In the genomic region with DNA sequence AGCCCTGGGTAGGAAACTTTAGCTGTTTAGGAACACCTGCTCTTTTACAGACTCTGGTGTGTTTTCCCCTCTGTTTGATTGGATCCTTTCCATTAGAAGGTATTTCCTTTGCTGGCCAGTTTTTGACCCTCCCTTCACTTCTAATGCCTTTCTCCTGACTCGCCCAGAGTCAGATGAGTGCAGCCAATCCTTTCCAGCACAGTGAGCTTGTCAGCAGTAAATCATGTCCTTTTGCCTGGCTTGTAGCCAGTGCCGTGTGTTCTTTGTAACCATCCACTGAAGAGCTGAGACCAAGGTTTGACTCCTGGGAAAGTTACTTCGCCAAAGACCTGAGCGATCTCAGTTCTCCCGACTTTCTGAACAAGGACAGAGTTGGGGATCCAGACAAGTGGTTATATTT, we compare ENCODE assay signal across 11 mouse cellular contexts. TPM values are rescaled to one million over a fixed set of nuclear protein-coding genes. Genes with fewer than 3 reads are reported as not detected.
A peak's percentile ranks its signal among the peaks of the same experiment; 100 is the strongest.
DNase-seq lines count a peak whose midpoint lies in the region; ATAC-seq lines count a peak whose summit lies in the region.
"Had no signal": no experiment of that assay in that cellular context is flagged by ENCODE, and none has a peak within 500 bp of the region (broad histone marks: within the 10 kb centered on the region; RNA-seq: fewer than 3 reads in every experiment).

No protein-coding gene starts in this region.

- peak; percentile 78 for ATAC-seq in neural tube, embryonic 12.5 days (ENCODE audit: low FRiP score, low read depth)
- no peak for ATAC-seq in neural tube, embryonic 15.5 days (ENCODE audit: low FRiP score)
- peak; percentile 77; the same call in 1 of the 2 replicates for ATAC-seq in neural tube, embryonic 14.5 days (ENCODE audit: low read depth)
- ATAC-seq in midbrain, embryonic 14.5 days (ENCODE audit: low FRiP score, low TSS enrichment), result no peak

- H3K27ac ChIP-seq in neural tube, embryonic 12.5 days, result no peak overlapping the region
- no peak overlapping the region for H3K27ac ChIP-seq in neural tube, embryonic 15.5 days (replicated peaks)
- no peak overlapping the region for H3K27ac ChIP-seq in neural tube, embryonic 14.5 days (ENCODE audit: low read depth, low read length)
- no peak overlapping the region for H3K27ac ChIP-seq in midbrain, embryonic 14.5 days (replicated peaks; ENCODE audit: low read depth, low read length)
- H3K27ac ChIP-seq: liver, embryonic 15.5 days had no signal

- WGBS in neural tube, embryonic 12.5 days, result 59% methylated on average over 5 of the region's 5 CpGs
- WGBS in neural tube, embryonic 15.5 days, result 46% methylated on average over 5 of the region's 5 CpGs
- 46% methylated on average over 5 of the region's 5 CpGs for WGBS in neural tube, embryonic 14.5 days
- WGBS in midbrain, embryonic 14.5 days, result 90% methylated on average over 5 of the region's 5 CpGs

- no peak overlapping the region for H3K9ac ChIP-seq in neural tube, embryonic 12.5 days
- no peak overlapping the region for H3K9ac ChIP-seq in neural tube, embryonic 15.5 days (replicated peaks)
- no peak overlapping the region for H3K9ac ChIP-seq in neural tube, embryonic 14.5 days (replicated peaks; ENCODE audit: low read depth, low read length)
- no peak overlapping the region for H3K9ac ChIP-seq in midbrain, embryonic 14.5 days (replicated peaks; ENCODE audit: low read length)
- H3K9ac ChIP-seq: liver, embryonic 15.5 days had no signal

- H3K4me1 ChIP-seq in neural tube, embryonic 12.5 days, result no peaks in the 10 kb centered on the region
- H3K4me1 ChIP-seq in neural tube, embryonic 15.5 days, result 0 out of 2 replicates have a peak, but pooled peaks cover 3% of the 10 kb centered on the region
- no peaks in the 10 kb centered on the region for H3K4me1 ChIP-seq in neural tube, embryonic 14.5 days (ENCODE audit: control insufficient read depth, insufficient read depth, low read length)
- no peaks in the 10 kb centered on the region for H3K4me1 ChIP-seq in midbrain, embryonic 14.5 days (ENCODE audit: control insufficient read depth, insufficient read depth, low read length)

- no peaks in the 10 kb centered on the region for H3K27me3 ChIP-seq in neural tube, embryonic 12.5 days (replicated peaks)
- H3K27me3 ChIP-seq in neural tube, embryonic 15.5 days (replicated peaks), result no peaks in the 10 kb centered on the region
- no peaks in the 10 kb centered on the region for H3K27me3 ChIP-seq in neural tube, embryonic 14.5 days (ENCODE audit: control insufficient read depth, insufficient read depth, low read length)
- H3K27me3 ChIP-seq in midbrain, embryonic 14.5 days (ENCODE audit: control insufficient read depth, insufficient read depth, low read length), result no peaks in the 10 kb centered on the region
- H3K27me3 ChIP-seq: liver, embryonic 15.5 days had no signal

- no peaks in the 10 kb centered on the region for H3K9me3 ChIP-seq in neural tube, embryonic 12.5 days
- no peaks in the 10 kb centered on the region for H3K9me3 ChIP-seq in neural tube, embryonic 15.5 days (replicated peaks)
- no peaks in the 10 kb centered on the region for H3K9me3 ChIP-seq in neural tube, embryonic 14.5 days (ENCODE audit: control insufficient read depth, low read length)
- no peaks in the 10 kb centered on the region for H3K9me3 ChIP-seq in midbrain, embryonic 14.5 days (ENCODE audit: control insufficient read depth, low read length)
- H3K9me3 ChIP-seq: liver, embryonic 15.5 days had no signal

- H3K36me3 ChIP-seq in neural tube, embryonic 12.5 days, result peaks cover 61% of the 10 kb centered on the region
- H3K36me3 ChIP-seq in neural tube, embryonic 15.5 days, result peaks cover 53% of the 10 kb centered on the region
- H3K36me3 ChIP-seq in neural tube, embryonic 14.5 days (ENCODE audit: control insufficient read depth, insufficient read depth, low read length), result peaks cover 42% of the 10 kb centered on the region
- H3K36me3 ChIP-seq in midbrain, embryonic 14.5 days (ENCODE audit: control insufficient read depth, insufficient read depth, low read length), result peaks cover 68% of the 10 kb centered on the region

- H3K4me3 ChIP-seq in neural tube, embryonic 12.5 days, result no peak overlapping the region
- no peak overlapping the region for H3K4me3 ChIP-seq in neural tube, embryonic 15.5 days (replicated peaks)
- H3K4me3 ChIP-seq in neural tube, embryonic 14.5 days (ENCODE audit: low read depth, low read length), result no peak overlapping the region
- no peak overlapping the region for H3K4me3 ChIP-seq in midbrain, embryonic 14.5 days (replicated peaks; ENCODE audit: low read depth, low read length)
- H3K4me3 ChIP-seq: erythroblast, embryonic 14.5 days; liver, embryonic 15.5 days had no signal

- DNase-seq in adrenal gland, postnatal 25 days, result peak; percentile 67
- DNase-seq in kidney, adult 11 months, result peak; percentile 85
- DNase-seq in cerebellum, adult 11-12 months, result no peak
- DNase-seq in midbrain, embryonic 14.5 days, result no peak
- DNase-seq: layer of hippocampus, postnatal 36 days had no signal

- H3K4me2 ChIP-seq in neural tube, embryonic 12.5 days (replicated peaks), result no peak overlapping the region
- no peak overlapping the region for H3K4me2 ChIP-seq in neural tube, embryonic 15.5 days
- H3K4me2 ChIP-seq in neural tube, embryonic 14.5 days (ENCODE audit: low read depth, low read length), result no peak overlapping the region
- no peak overlapping the region for H3K4me2 ChIP-seq in midbrain, embryonic 14.5 days (ENCODE audit: low read length)
- H3K4me2 ChIP-seq: liver, embryonic 15.5 days had no signal

RNA-seq across cellular contexts. Expression of gene Matn3, which starts 12.4 kb away (rescaled TPM):
- polyA plus RNA-seq in neural tube, embryonic 12.5 days (2016; fragmentation: Nextera tagmentation; extraction: Ambion mirVana), result 0.70 and 1.0 TPM in 2 replicates
- polyA plus RNA-seq in neural tube, embryonic 15.5 days (2015; fragmentation: Nextera tagmentation; extraction: Ambion mirVana), result 1.8 and 2.7 TPM in 2 replicates
- total RNA-seq in adrenal gland, postnatal 25 days (2021), result not detected in 2 replicates
- polyA plus RNA-seq in neural tube, embryonic 14.5 days (2014; fragmentation: Nextera tagmentation; extraction: Ambion mirVana), result 0.07 and 0.17 TPM in 2 replicates
- polyA plus RNA-seq in midbrain, embryonic 14.5 days (2014; fragmentation: Nextera tagmentation; extraction: Ambion mirVana), result 0.11 and 0.13 TPM in 2 replicates
- total RNA-seq: hematopoietic stem cell, adult 5-6 weeks; layer of hippocampus, postnatal 36 days had no signal
- polyA plus RNA-seq: erythroblast, embryonic 14.5 days had no signal

RNA-seq across cellular contexts. Expression of gene Laptm4a, which starts 13.9 kb away (rescaled TPM):
- 197 and 207 TPM in 2 replicates for polyA plus RNA-seq in neural tube, embryonic 12.5 days (2016; fragmentation: Nextera tagmentation; extraction: Ambion mirVana)
- polyA plus RNA-seq in neural tube, embryonic 15.5 days (2015; fragmentation: Nextera tagmentation; extraction: Ambion mirVana), result 197 and 217 TPM in 2 replicates
- 421 and 503 TPM in 2 replicates for total RNA-seq in adrenal gland, postnatal 25 days (2021)
- 61.1 and 200 TPM in 2 replicates for polyA plus RNA-seq in neural tube, embryonic 14.5 days (2014; fragmentation: Nextera tagmentation; extraction: Ambion mirVana)
- polyA plus RNA-seq in midbrain, embryonic 14.5 days (2014; fragmentation: Nextera tagmentation; extraction: Ambion mirVana), result 141 and 151 TPM in 2 replicates

RNA-seq across cellular contexts. Expression of gene Wdr35, which starts 38.3 kb away (rescaled TPM):
- polyA plus RNA-seq in neural tube, embryonic 12.5 days (2016; fragmentation: Nextera tagmentation; extraction: Ambion mirVana), result 20.2 and 20.6 TPM in 2 replicates
- polyA plus RNA-seq in neural tube, embryonic 15.5 days (2015; fragmentation: Nextera tagmentation; extraction: Ambion mirVana), result 19.5 and 20.6 TPM in 2 replicates
- 9.9 and 16.1 TPM in 2 replicates for total RNA-seq in adrenal gland, postnatal 25 days (2021)
- 19.6 and 21.7 TPM in 2 replicates for polyA plus RNA-seq in neural tube, embryonic 14.5 days (2014; fragmentation: Nextera tagmentation; extraction: Ambion mirVana)
- 15.2 and 22.2 TPM in 2 replicates for polyA plus RNA-seq in midbrain, embryonic 14.5 days (2014; fragmentation: Nextera tagmentation; extraction: Ambion mirVana)

Comparison
In these comparisons a context has a peak if more than half of its experiments do, and no peak if none do; other contexts are left out.
1. ATAC-seq: peak in neural tube, embryonic 12.5 days (single experiment) and neural tube, embryonic 14.5 days (single experiment); none in neural tube, embryonic 15.5 days (single experiment) and midbrain, embryonic 14.5 days (single experiment).
2. DNase-seq: peak in adrenal gland, postnatal 25 days (single experiment) and kidney, adult 11 months (single experiment); none in cerebellum, adult 11-12 months (single experiment) and midbrain, embryonic 14.5 days (single experiment).